Mouse (Mus musculus) hindbrain, embryonic 15.5 days (tissue): ENCODE results near the gene Clns1a. TPM values are rescaled to one million over a fixed set of nuclear protein-coding genes. Genes with fewer than 3 reads are reported as not detected.
A peak's percentile ranks its signal among the peaks of the same experiment; 100 is the strongest.

Source experiments
- ATAC-seq: fragments of 200-750 bp; cut with Nextera tagmentation; 2 replicates; pipeline ENCODE4 v1.8.0; 2017; ENCODE audit warnings: low read depth, moderate number of reproducible peaks, moderate TSS enrichment; ENCODE audit not compliant: low FRiP score
- H3K27ac ChIP-seq: fragments of 300-500 bp; sonication (generic); replicated peaks from 2 replicates; pipeline ENCODE4 v1.5.1; 2015; ENCODE audit warnings: mild to moderate bottlenecking, inconsistent platforms
- H3K27me3 ChIP-seq: fragments of 300-500 bp; sonication (generic); 2 replicates; pipeline ENCODE4 v1.6.1; 2015; ENCODE audit warnings: control low read depth, inconsistent platforms
- H3K36me3 ChIP-seq: fragments of 300-500 bp; sonication (generic); 2 replicates; pipeline ENCODE4 v1.6.1; 2015; ENCODE audit warnings: control low read depth, inconsistent platforms
- H3K4me1 ChIP-seq: fragments of 300-500 bp; sonication (generic); replicated peaks from 2 replicates; pipeline ENCODE4 v1.6.1; 2015; ENCODE audit warnings: control low read depth, inconsistent platforms
- H3K4me2 ChIP-seq: fragments of 300-500 bp; sonication (generic); 2 replicates; pipeline ENCODE4 v1.6.1; 2015; ENCODE audit warnings: moderate library complexity, mild to moderate bottlenecking, inconsistent platforms
- H3K4me3 ChIP-seq: fragments of 300-500 bp; sonication (generic); 2 replicates; pipeline ENCODE4 v1.5.1; 2015; ENCODE audit warnings: mild to moderate bottlenecking, inconsistent platforms
- H3K9ac ChIP-seq: fragments of 300-500 bp; sonication (generic); 2 replicates; pipeline ENCODE4 v1.6.1; 2015; ENCODE audit warnings: inconsistent platforms
- H3K9me3 ChIP-seq: fragments of 300-500 bp; sonication (generic); 2 replicates; pipeline ENCODE4 v1.6.1; 2016; ENCODE audit warnings: control low read depth, inconsistent platforms
- WGBS: fragments of 180-500 bp; shearing (Covaris S2); methylation state at CpG from one replicate; pipeline ENCODE4 v1.1.7; 2015; 5-methylcytosine and 5-hydroxymethylcytosine counted together
- polyA plus RNA-seq: library from polyadenylated mRNA; unstranded; fragments of >200 nt; fragmentation: Nextera tagmentation; extraction: Ambion mirVana; gene quantifications from 2 replicates; pipeline ENCODE4 v1.2.1, GENCODE M21; 2015

The Clns1a gene
- polyA plus RNA-seq, 1 experiment from 2014 or later: 174 TPM

GRCm38 (mm10) chr7:97728666-97729614 lies 32.5 kb downstream of the Clns1a start:
- H3K4me1 ChIP-seq: peaks cover 8% of the 10 kb centered on the region
- no peak overlapping the region for H3K27ac ChIP-seq
- H3K9ac ChIP-seq: no peak overlapping the region
- H3K9me3 ChIP-seq: no peaks in the 10 kb centered on the region
- ATAC-seq: no peak
- 22% methylated on average over 14 of the region's 14 CpGs for WGBS
- 0 out of 2 replicates have a peak, but pooled peaks cover 3% of the 10 kb centered on the region for H3K36me3 ChIP-seq
- no peak overlapping the region for H3K4me2 ChIP-seq
- no peak overlapping the region for H3K4me3 ChIP-seq
- no peaks in the 10 kb centered on the region for H3K27me3 ChIP-seq

GRCm38 (mm10) chr7:97730427-97730826 lies 34.0 kb downstream of the Clns1a start:
- Histone ChIP-seq H3K4me2 (no peak overlapping the region), H3K36me3 (0 out of 2 replicates have a peak, but pooled peaks cover 3% of the 10 kb centered on the region), H3K27me3 (no peaks in the 10 kb centered on the region), H3K4me1 (peaks cover 9% of the 10 kb centered on the region), H3K9ac (no peak overlapping the region), H3K9me3 (no peaks in the 10 kb centered on the region), H3K27ac (no peak overlapping the region), H3K4me3 (no peak overlapping the region)
- no peak for ATAC-seq
- WGBS: 21% methylated on average over 3 of the region's 3 CpGs

- no peaks in the 10 kb centered on the region for H3K9me3 ChIP-seq
- no peak for ATAC-seq
- 93% methylated on average over 5 of the region's 5 CpGs for WGBS
- no peak overlapping the region for H3K9ac ChIP-seq
- no peak overlapping the region for H3K27ac ChIP-seq
- H3K4me2 ChIP-seq: no peak overlapping the region
- H3K4me3 ChIP-seq: no peak overlapping the region
- H3K36me3 ChIP-seq: no peaks in the 10 kb centered on the region
- H3K27me3 ChIP-seq: no peaks in the 10 kb centered on the region
- H3K4me1 ChIP-seq: peaks cover 28% of the 10 kb centered on the region
These were observed 37.2 kb downstream of the Clns1a start for GRCm38 (mm10) chr7:97733606-97734005.

- Histone ChIP-seq H3K4me1 (peaks cover 21% of the 10 kb centered on the region), H3K4me2 (no peak overlapping the region), H3K9ac (no peak overlapping the region), H3K9me3 (no peaks in the 10 kb centered on the region), H3K27ac (no peak overlapping the region), H3K27me3 (no peaks in the 10 kb centered on the region), H3K36me3 (no peaks in the 10 kb centered on the region), H3K4me3 (no peak overlapping the region)
- 81% methylated on average over 8 of the region's 8 CpGs for WGBS
- no peak for ATAC-seq
These were observed 38.6 kb downstream of the Clns1a start for GRCm38 (mm10) chr7:97735021-97735420.

- Histone ChIP-seq H3K4me3 (no peak overlapping the region), H3K36me3 (no peaks in the 10 kb centered on the region), H3K27me3 (no peaks in the 10 kb centered on the region), H3K9me3 (no peaks in the 10 kb centered on the region), H3K27ac (no peak overlapping the region), H3K4me1 (peaks cover 21% of the 10 kb centered on the region), H3K4me2 (0 out of 2 replicates have a peak overlapping the region, but pooled peaks have one; percentile 20), H3K9ac (no peak overlapping the region)
- WGBS: 30% methylated on average over 4 of the region's 4 CpGs
- no peak for ATAC-seq
These were observed 39.5 kb downstream of the Clns1a start for GRCm38 (mm10) chr7:97735886-97736420.

- no peaks in the 10 kb centered on the region for H3K36me3 ChIP-seq
- H3K4me3 ChIP-seq: peak overlapping the region; percentile 62
- no peaks in the 10 kb centered on the region for H3K9me3 ChIP-seq
- peak overlapping the region; percentile 92 for H3K4me2 ChIP-seq
- no peaks in the 10 kb centered on the region for H3K27me3 ChIP-seq
- peak overlapping the region; percentile 59 for H3K9ac ChIP-seq
- ATAC-seq: 0 out of 2 replicates have a peak, but pooled peaks have one; percentile 1
- peaks cover 21% of the 10 kb centered on the region for H3K4me1 ChIP-seq
- WGBS: 6% methylated on average over 12 of the region's 12 CpGs
- peak overlapping the region; percentile 18; the same call in 1 of the 2 replicates for H3K27ac ChIP-seq
These were observed 40.8 kb downstream of the Clns1a start for GRCm38 (mm10) chr7:97737256-97737637.

GRCm38 (mm10) chr7:97737638-97738456 lies 41.4 kb downstream of the Clns1a start, which contains the start of gene Aqp11:
Gene Aqp11, minus strand, starts transcription at chr7:97738289.
- H3K4me2 ChIP-seq: peak within 1 kb of the TSS; percentile 92
- ATAC-seq: peak; percentile 93
- H3K9ac ChIP-seq: peak within 1 kb of the TSS; percentile 59
- no peaks in the 10 kb centered on the region for H3K36me3 ChIP-seq
- under 1% methylated on average over 55 of the region's 64 CpGs for WGBS
- peak within 1 kb of the TSS; percentile 18; the same call in 1 of the 2 replicates for H3K27ac ChIP-seq
- no peaks in the 10 kb centered on the region for H3K9me3 ChIP-seq
- peaks cover 21% of the 10 kb centered on the region for H3K4me1 ChIP-seq
- peak within 1 kb of the TSS; percentile 62 for H3K4me3 ChIP-seq
- no peaks in the 10 kb centered on the region for H3K27me3 ChIP-seq

- Histone ChIP-seq H3K4me1 (peaks cover 18% of the 10 kb centered on the region), H3K27ac (no peak overlapping the region), H3K27me3 (no peaks in the 10 kb centered on the region), H3K9me3 (no peaks in the 10 kb centered on the region), H3K9ac (no peak overlapping the region), H3K4me3 (no peak overlapping the region), H3K4me2 (no peak overlapping the region), H3K36me3 (no peaks in the 10 kb centered on the region)
- WGBS: 55% methylated on average over 10 of the region's 10 CpGs
- ATAC-seq: no peak
These were observed 44.5 kb downstream of the Clns1a start for GRCm38 (mm10) chr7:97740948-97741347.

GRCm38 (mm10) chr7:97741756-97742291 lies 45.4 kb downstream of the Clns1a start:
- no peak overlapping the region for H3K27ac ChIP-seq
- ATAC-seq: no peak
- WGBS: 26% methylated on average over 1 of the region's 1 CpGs
- no peaks in the 10 kb centered on the region for H3K27me3 ChIP-seq
- no peaks in the 10 kb centered on the region for H3K9me3 ChIP-seq
- peaks cover 11% of the 10 kb centered on the region for H3K4me1 ChIP-seq
- H3K4me2 ChIP-seq: no peak overlapping the region
- no peak overlapping the region for H3K4me3 ChIP-seq
- H3K36me3 ChIP-seq: no peaks in the 10 kb centered on the region
- H3K9ac ChIP-seq: no peak overlapping the region

GRCm38 (mm10) chr7:97745299-97745698 lies 48.9 kb downstream of the Clns1a start:
- Histone ChIP-seq H3K4me2 (no peak overlapping the region), H3K4me3 (no peak overlapping the region), H3K36me3 (no peaks in the 10 kb centered on the region), H3K4me1 (peaks cover 5% of the 10 kb centered on the region), H3K9me3 (no peaks in the 10 kb centered on the region), H3K9ac (no peak overlapping the region), H3K27ac (no peak overlapping the region), H3K27me3 (no peaks in the 10 kb centered on the region)
- 20% methylated on average over 3 of the region's 3 CpGs for WGBS
- peak; percentile 57; the same call in 1 of the 2 replicates for ATAC-seq

- H3K27ac ChIP-seq: no peak overlapping the region
- no peaks in the 10 kb centered on the region for H3K9me3 ChIP-seq
- 75% methylated on average over 4 of the region's 4 CpGs for WGBS
- H3K27me3 ChIP-seq: no peaks in the 10 kb centered on the region
- H3K36me3 ChIP-seq: no peaks in the 10 kb centered on the region
- H3K9ac ChIP-seq: no peak overlapping the region
- ATAC-seq: no peak
- H3K4me2 ChIP-seq: no peak overlapping the region
- no peak overlapping the region for H3K4me3 ChIP-seq
- H3K4me1 ChIP-seq: peaks cover 5% of the 10 kb centered on the region
These were observed 50.8 kb downstream of the Clns1a start for GRCm38 (mm10) chr7:97747176-97747707.
